Mouse (Mus musculus) cerebral cortex, adult 2 months (tissue): ENCODE data around the gene Prelp.

Source experiments
- WGBS: fragments of 180-500 bp; shearing (Covaris S2); methylation state at CpG from one replicate; pipeline ENCODE4 v1.1.7; 2018; 5-methylcytosine and 5-hydroxymethylcytosine counted together

The Prelp gene

DNA sequence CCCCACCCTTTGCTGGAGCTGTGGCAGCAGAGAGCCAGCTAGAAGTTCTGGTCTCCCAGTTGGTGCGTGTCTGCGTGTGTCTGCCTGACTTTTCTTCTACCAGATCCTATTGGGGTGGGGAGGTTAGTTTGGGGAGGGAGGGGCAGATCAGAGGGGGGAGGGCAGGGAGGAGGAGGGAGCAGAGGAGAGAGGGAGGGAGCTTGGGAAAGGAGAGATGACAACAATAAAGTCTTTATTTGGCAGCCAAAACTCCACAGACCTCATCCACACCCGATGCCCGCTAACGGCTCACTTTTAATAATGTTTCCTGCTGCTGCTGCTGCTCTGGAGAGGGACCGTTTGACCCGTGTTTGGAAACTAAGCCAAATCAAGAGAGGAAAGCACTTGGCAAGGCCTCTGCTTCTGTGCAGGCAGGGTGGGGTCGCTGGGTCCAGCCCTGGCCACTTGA, at the start of gene Prelp:
Gene Prelp, minus strand, starts transcription at position 111 of the 448 bp plus-strand sequence.
- 34% methylated on average over 8 of the region's 8 CpGs for WGBS

DNA sequence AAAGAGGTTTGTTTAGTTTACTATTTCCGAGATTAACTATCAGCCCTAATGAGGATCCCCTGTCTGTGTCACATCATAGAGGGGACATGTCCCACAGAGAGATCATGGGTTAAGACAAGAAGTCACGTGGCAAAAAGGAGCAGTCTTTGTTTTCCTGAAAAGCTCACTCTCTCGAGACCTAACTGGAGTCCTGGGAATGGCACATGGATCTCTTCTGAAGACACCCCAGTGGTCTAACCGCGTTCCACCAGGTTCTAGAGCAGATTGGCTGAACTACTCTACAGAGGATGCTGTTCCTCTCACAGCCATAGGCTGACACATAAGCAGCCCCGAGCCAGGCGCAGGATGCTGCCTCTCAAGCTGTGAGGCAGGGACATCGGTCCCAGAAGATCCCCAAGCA, 48.2 kb upstream of the Prelp start:
- WGBS = 92% methylated on average over 8 of the region's 8 CpGs

DNA sequence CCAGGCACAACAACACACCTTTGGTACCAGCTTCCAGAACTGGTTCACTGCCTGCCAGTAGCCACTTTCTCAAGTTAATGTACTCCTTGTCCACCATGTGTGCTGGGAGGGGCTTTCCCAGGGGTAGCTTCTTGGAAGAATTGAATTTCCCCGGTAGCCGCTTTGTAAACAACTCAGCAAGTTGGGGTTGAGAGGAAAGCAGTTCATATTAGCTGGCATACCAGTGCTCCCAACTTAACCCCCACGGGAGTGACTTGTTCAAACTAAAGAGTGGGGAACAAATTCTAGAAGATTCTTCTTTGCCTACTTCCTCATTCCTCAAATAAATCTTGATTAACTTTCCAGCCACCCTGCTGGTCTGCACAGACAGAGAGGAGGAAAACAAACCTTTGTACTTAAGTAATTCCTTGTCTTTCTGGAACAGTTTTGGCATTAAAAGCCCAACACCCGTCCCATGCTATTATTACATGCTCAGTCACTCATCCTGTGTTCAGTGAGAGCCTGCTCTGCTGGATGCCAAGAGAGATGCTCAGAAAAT, 47.6 kb upstream of the Prelp start:
- 70% methylated on average over 4 of the region's 4 CpGs for WGBS

- WGBS = 82% methylated on average over 7 of the region's 7 CpGs
These were observed 46.3 kb upstream of the Prelp start for GRCm38 (mm10) chr1:133967481-133968017.

DNA sequence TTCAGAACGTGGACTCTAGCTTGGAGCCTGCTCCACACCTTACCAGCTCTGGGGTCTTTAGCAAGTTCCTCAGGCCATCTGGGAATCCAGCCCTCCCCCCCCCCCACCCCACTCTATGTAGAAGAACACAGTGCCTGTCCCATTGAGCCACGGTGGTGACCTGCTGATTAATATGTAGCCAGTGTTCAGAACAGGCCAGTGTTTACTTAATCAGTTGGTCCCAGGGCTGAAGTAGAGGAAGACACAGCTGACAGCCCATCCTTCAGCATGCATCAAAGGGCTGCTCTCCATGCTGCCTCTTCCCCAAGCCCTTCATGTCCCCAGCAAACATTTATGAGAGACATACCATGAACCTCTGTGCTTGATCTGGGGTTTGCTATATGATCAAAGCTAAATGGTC, 44.8 kb upstream of the Prelp start:
- 85% methylated on average over 2 of the region's 2 CpGs for WGBS

DNA sequence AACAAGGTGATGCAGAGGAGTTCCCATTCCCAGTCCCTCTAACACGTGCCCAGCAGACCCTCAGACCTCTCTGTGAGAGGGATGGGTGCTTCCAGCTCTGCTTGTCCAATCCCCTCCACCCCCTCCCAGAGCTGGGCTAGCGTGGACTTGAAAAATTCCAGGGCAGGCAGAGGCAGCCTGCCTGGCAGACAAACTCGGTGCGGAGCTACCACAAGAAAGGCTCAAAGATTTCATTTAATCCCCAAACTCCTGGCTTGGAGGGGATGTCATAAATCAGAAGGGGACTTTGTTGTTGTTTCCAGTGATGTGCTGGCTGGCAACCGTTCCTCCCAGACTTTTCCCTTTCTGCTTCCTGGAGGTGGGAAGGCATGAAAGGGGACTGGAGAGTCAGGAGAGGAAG, 44.1 kb upstream of the Prelp start:
- WGBS = 78% methylated on average over 5 of the region's 5 CpGs

DNA sequence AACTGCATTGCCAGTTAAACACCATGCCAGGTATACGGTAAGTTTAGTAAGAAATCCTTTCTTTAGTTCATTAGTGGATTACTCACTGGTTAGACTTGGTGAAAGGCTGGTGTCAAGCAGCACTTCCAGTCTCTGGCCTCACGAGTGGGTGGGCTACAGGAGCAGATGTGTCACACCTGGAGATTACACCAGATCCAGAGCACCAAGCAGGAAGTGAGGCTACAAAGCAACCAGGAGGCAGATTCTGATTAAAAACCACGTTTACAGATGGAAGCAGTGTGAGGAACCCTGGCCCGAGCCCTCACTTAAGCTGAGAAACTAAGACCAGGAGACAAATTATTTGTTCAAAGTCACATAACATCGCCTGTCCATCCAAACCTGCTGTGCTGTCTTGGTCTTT, 43.5 kb upstream of the Prelp start:
- WGBS = 87% methylated on average over 5 of the region's 5 CpGs

- 95% methylated on average over 1 of the region's 1 CpGs for WGBS
These were observed 42.4 kb upstream of the Prelp start for GRCm38 (mm10) chr1:133963578-133963977.

GRCm38 (mm10) chr1:133963128-133963527, 41.9 kb upstream of the Prelp start:
- 94% methylated on average over 3 of the region's 3 CpGs for WGBS

- 34% methylated on average over 18 of the region's 18 CpGs for WGBS
These were observed 40.3 kb upstream of the Prelp start for GRCm38 (mm10) chr1:133961281-133962134.

- WGBS = 84% methylated on average over 5 of the region's 5 CpGs
These were observed 38.3 kb upstream of the Prelp start for GRCm38 (mm10) chr1:133959521-133959920.

GRCm38 (mm10) chr1:133954009-133954408, 32.8 kb upstream of the Prelp start:
- 71% methylated on average over 2 of the region's 2 CpGs for WGBS

- WGBS = 58% methylated on average over 9 of the region's 9 CpGs
These were observed 32.1 kb upstream of the Prelp start for GRCm38 (mm10) chr1:133953261-133953742.

DNA sequence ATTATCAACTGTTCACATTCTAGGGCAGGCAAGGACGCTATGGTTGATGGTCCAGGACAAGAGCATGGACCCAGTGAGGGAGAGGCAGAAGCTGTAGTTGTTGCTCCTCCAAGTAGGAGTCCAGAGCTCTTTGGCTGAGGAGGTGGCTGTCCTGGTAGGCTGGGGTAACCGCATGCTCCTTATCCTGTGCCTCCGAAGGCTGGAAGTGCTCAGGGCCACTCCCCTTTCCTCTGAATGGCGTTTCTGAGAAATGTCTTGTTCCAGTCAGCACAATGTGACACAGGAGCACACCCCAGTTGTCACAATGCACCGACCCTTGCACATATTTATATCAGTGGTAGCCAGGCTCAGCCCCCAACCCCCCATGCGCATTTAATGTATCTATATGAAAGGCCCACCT, 30.4 kb upstream of the Prelp start:
- 63% methylated on average over 6 of the region's 6 CpGs for WGBS

DNA sequence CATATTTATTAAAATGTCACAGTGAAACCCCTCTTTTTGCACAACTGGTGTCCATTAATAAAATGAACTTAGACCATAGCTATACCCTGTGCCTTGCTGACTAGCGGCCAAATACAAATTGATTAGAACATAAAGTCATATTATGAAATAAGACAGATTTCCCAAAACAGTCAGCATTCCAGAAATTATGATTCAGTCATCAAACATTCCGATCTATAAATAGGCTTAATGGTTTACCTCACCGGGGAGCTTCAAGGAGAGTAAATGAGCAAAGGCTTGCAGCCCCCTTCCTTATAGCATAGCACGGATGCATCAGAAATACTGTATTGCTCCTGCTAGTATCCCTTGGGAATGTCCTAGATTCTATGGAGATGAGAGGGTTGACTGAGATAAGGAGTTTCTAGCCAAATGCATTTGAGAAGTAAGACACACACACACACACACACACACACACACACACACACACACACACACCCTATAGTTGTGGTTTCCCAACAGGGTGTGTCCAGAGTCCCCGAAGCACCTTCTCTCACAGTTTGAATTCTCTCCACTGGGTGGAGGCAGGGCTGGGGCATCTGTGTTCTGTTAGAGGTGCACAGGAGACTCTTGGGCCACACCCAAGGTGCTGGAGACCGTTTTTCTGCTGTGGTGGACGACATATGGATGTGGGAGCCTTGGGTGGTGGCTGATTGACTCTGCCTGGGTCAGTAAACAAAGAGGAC, 29.0 kb upstream of the Prelp start:
- WGBS = 74% methylated on average over 7 of the region's 7 CpGs

DNA sequence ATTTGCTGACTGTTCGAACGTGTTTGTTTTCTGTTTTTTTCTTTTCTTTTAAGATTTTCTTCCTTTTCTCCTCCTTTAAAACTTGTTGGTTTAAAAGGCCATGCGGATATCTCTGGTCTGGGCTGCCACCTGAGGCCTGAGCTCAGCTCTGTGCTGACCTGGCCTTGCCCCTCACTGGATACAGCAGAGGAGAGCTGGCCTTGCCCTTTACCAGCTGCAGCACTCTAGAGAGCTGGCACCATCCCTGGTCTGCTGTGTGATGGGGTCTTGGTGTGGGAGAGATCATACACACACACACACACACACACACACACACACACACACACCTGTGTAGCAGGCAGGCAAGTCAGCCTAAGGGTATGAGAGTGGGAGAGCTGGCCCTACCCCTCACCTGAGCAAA, 23.9 kb upstream of the Prelp start:
- 96% methylated on average over 3 of the region's 3 CpGs for WGBS

- WGBS = 88% methylated on average over 3 of the region's 3 CpGs
These were observed 20.7 kb upstream of the Prelp start for GRCm38 (mm10) chr1:133941904-133942303.

DNA sequence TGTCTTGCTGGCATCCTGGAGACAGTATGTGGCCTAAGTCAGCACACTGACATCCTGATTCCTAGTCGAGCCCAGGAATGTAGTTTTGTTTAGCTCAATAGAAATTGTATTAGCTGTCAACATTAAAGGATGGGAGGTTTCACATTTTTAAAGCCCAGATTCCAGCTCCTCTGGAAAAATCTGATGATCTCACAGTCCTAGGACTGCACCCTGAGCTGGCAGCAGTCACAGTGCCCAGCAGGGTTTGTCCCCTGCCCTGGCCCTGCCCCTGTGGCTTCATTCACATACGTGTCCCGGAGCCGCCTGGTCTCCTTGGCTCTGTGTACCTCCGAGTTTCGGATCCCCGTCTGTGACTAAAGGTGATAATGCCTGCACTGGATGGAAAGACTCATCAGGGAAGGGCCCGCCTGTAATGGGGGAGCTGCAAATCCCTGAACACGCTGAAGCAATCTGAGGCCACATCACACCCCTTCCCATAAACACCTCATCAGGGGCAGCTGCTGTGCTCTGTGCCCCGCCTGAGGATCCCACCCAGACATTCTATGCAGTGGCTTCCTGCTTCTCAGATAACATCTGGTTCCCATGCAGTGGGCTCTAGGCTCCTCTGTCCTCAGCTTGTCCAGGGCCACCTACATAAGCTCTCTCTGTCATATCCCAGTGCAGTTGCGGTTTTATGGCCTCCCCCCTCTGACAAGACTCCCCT, 20.1 kb upstream of the Prelp start:
- WGBS = 80% methylated on average over 11 of the region's 11 CpGs

- WGBS = 99% methylated on average over 3 of the region's 3 CpGs
These were observed 19.4 kb upstream of the Prelp start for GRCm38 (mm10) chr1:133940481-133941092.

DNA sequence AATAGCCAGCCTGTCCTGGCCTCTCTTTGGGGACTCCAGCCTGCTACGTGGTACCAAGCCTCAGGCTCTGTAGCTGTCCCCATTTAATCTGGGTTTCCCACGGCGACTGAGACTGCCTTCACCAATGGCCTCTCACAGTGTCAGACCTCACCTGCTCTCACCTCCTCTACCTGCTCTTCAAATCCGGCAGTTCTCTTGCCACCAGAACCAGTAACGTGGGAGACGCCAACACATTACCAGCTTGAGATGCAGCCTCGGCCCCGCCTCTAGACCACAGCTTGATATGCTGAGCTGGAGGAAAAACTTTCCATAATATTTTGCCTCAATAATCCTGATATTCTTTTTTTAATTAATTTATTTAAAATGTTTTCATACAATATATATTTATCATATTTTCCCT, 18.5 kb upstream of the Prelp start:
- WGBS = 90% methylated on average over 8 of the region's 8 CpGs

GRCm38 (mm10) chr1:133936169-133936568, 15.0 kb upstream of the Prelp start:
- WGBS = 94% methylated on average over 3 of the region's 3 CpGs
